Mouse (Mus musculus) thymus, adult 2 months (tissue): ENCODE results near the gene Zfp292. TPM values are rescaled to one million over a fixed set of nuclear protein-coding genes. Genes with fewer than 3 reads are reported as not detected.

ENCODE experiments used
- DNase-seq: peaks from one replicate; pipeline ENCODE4 v3.0.0; 2021
- H3K27ac ChIP-seq: fragments of 200-500 bp; 2 replicates; pipeline ENCODE4 v1.5.1; 2012; ENCODE audit warnings: low read length, control low read depth; ENCODE audit not compliant: control insufficient read depth, insufficient read depth
- H3K27me3 ChIP-seq: fragments of 200-500 bp; 2 replicates; pipeline ENCODE4 v1.6.1; 2012; ENCODE audit warnings: mild to moderate bottlenecking, low read length, moderate library complexity, mixed read lengths; ENCODE audit not compliant: control insufficient read depth, insufficient read depth
- H3K36me3 ChIP-seq: fragments of 200-500 bp; 2 replicates; pipeline ENCODE4 v1.6.1; 2012; ENCODE audit warnings: mild to moderate bottlenecking, low read length, moderate library complexity; ENCODE audit not compliant: control insufficient read depth, insufficient read depth
- H3K4me1 ChIP-seq: fragments of 200-500 bp; replicated peaks from 2 replicates; pipeline ENCODE4 v1.6.1; 2012; ENCODE audit warnings: low read length; ENCODE audit not compliant: control insufficient read depth, insufficient read depth
- H3K4me3 ChIP-seq: fragments of 200-500 bp; 2 replicates; pipeline ENCODE4 v1.5.1; 2012; ENCODE audit warnings: mild to moderate bottlenecking, low read length, control low read depth, moderate library complexity; ENCODE audit not compliant: control insufficient read depth, insufficient read depth
- CTCF ChIP-seq: fragments of 200-500 bp; IDR thresholded peaks from 2 replicates; pipeline ENCODE4 v1.5.1; 2012; ENCODE audit warnings: mild to moderate bottlenecking, control low read depth, low read length, moderate library complexity, borderline replicate concordance; ENCODE audit not compliant: control insufficient read depth, poor library complexity, insufficient read depth; ENCODE audit errors: extremely low read depth
- POLR2A ChIP-seq: fragments of 200-500 bp; IDR thresholded peaks from 2 replicates; pipeline ENCODE4 v1.6.1; 2012; ENCODE audit warnings: mild to moderate bottlenecking, low read length, control low read depth, moderate library complexity; ENCODE audit not compliant: control insufficient read depth, poor library complexity, insufficient read depth; ENCODE audit errors: extremely low read depth
- WGBS: fragments of 180-500 bp; shearing (Covaris S2); methylation state at CpG from one replicate; pipeline ENCODE4 v1.1.7; 2018; 5-methylcytosine and 5-hydroxymethylcytosine counted together
- polyA plus RNA-seq: library from polyadenylated mRNA; depleted of rRNA; stranded (reverse); fragments of >200 nt; gene quantifications from 2 replicates; pipeline ENCODE4 v1.2.3, GENCODE M21; 2012

Zfp292 gene
- polyA plus RNA-seq, 1 experiment, result 7.1 TPM

GRCm38 (mm10) chr4:34852051-34852450, 30.7 kb downstream of the Zfp292 start:
- Histone ChIP-seq H3K4me3 (no peak overlapping the region), H3K36me3 (peaks cover 3% of the 10 kb centered on the region; the same call in 1 of the 2 replicates), H3K27me3 (no peaks in the 10 kb centered on the region), H3K4me1 (peaks cover 7% of the 10 kb centered on the region), H3K27ac (no peak overlapping the region)
- DNase-seq, result no peak
- WGBS, result 94% methylated on average over 7 of the region's 7 CpGs
- TF ChIP-seq CTCF, result no peak
- no peak for TF ChIP-seq POLR2A

GRCm38 (mm10) chr4:34850156-34850555, 32.6 kb downstream of the Zfp292 start:
- WGBS, result 98% methylated on average over 2 of the region's 2 CpGs
- H3K27ac ChIP-seq, result no peak overlapping the region
- no peak overlapping the region for H3K4me3 ChIP-seq
- no peak for DNase-seq
- TF ChIP-seq CTCF, result no peak
- peaks cover 7% of the 10 kb centered on the region for H3K4me1 ChIP-seq
- no peaks in the 10 kb centered on the region for H3K27me3 ChIP-seq
- H3K36me3 ChIP-seq, result peaks cover 3% of the 10 kb centered on the region; the same call in 1 of the 2 replicates

- no peaks in the 10 kb centered on the region for H3K27me3 ChIP-seq
- peaks cover 3% of the 10 kb centered on the region; the same call in 1 of the 2 replicates for H3K36me3 ChIP-seq
- H3K4me3 ChIP-seq, result no peak overlapping the region
- peaks cover 7% of the 10 kb centered on the region for H3K4me1 ChIP-seq
- 42% methylated on average over 6 of the region's 6 CpGs for WGBS
- TF ChIP-seq CTCF, result no peak
- TF ChIP-seq POLR2A, result no peak
- peak overlapping the region; percentile 89 for H3K27ac ChIP-seq
- peak; percentile 49 for DNase-seq
These were observed 35.0 kb downstream of the Zfp292 start for GRCm38 (mm10) chr4:34847679-34848309.

GRCm38 (mm10) chr4:34843839-34844238, 38.9 kb downstream of the Zfp292 start:
- Histone ChIP-seq H3K27me3 (no peaks in the 10 kb centered on the region), H3K4me1 (peaks cover 7% of the 10 kb centered on the region), H3K4me3 (no peak overlapping the region), H3K27ac (no peak overlapping the region), H3K36me3 (peaks cover 4% of the 10 kb centered on the region; the same call in 1 of the 2 replicates)
- WGBS, result 98% methylated on average over 1 of the region's 1 CpGs
- no peak for DNase-seq
- TF ChIP-seq CTCF (no peak), POLR2A (no peak)

- Histone ChIP-seq H3K4me3 (no peak overlapping the region), H3K27me3 (no peaks in the 10 kb centered on the region), H3K4me1 (peaks cover 2% of the 10 kb centered on the region), H3K27ac (no peak overlapping the region), H3K36me3 (peaks cover 10% of the 10 kb centered on the region)
- TF ChIP-seq CTCF (no peak), POLR2A (no peak)
- 94% methylated on average over 3 of the region's 3 CpGs for WGBS
- DNase-seq, result no peak
These were observed 39.9 kb downstream of the Zfp292 start for GRCm38 (mm10) chr4:34842826-34843225.

GRCm38 (mm10) chr4:34831496-34831895, 51.3 kb downstream of the Zfp292 start:
- H3K27ac ChIP-seq, result no peak overlapping the region
- 96% methylated on average over 4 of the region's 4 CpGs for WGBS
- no peak for DNase-seq
- TF ChIP-seq POLR2A (no peak), CTCF (no peak)
- H3K27me3 ChIP-seq, result no peaks in the 10 kb centered on the region
- H3K36me3 ChIP-seq, result peaks cover 15% of the 10 kb centered on the region
- no peak overlapping the region for H3K4me3 ChIP-seq
- no peaks in the 10 kb centered on the region for H3K4me1 ChIP-seq

- Histone ChIP-seq H3K4me3 (no peak overlapping the region), H3K27me3 (no peaks in the 10 kb centered on the region), H3K27ac (no peak overlapping the region), H3K36me3 (peaks cover 11% of the 10 kb centered on the region; the same call in 1 of the 2 replicates), H3K4me1 (no peaks in the 10 kb centered on the region)
- DNase-seq, result no peak
- 99% methylated on average over 3 of the region's 3 CpGs for WGBS
- TF ChIP-seq POLR2A (no peak), CTCF (no peak)
These were observed 53.3 kb downstream of the Zfp292 start for GRCm38 (mm10) chr4:34829456-34829855.
